Mouse (Mus musculus) ES-E14 (cell line): Measurements from ENCODE around the gene Slc39a5. TPM values are rescaled to one million over a fixed set of nuclear protein-coding genes. Genes with fewer than 3 reads are reported as not detected.

Experiments
- DNase-seq: peaks from one replicate; pipeline ENCODE4 v3.0.0-alpha.2; 2013; ENCODE audit warnings: low read depth, low spot score
- H3K27ac ChIP-seq: 2 replicates; pipeline ENCODE4 v1.5.1; 2012; ENCODE audit warnings: low read depth, mild to moderate bottlenecking, low read length, moderate library complexity, mixed read lengths; ENCODE audit not compliant: poor library complexity, insufficient read depth, severe bottlenecking
- H3K36me3 ChIP-seq: 2 replicates; pipeline ENCODE4 v1.6.1; 2012; ENCODE audit warnings: mild to moderate bottlenecking, low read length, moderate library complexity, mixed read lengths; ENCODE audit not compliant: control insufficient read depth, poor library complexity, insufficient read depth, severe bottlenecking
- H3K4me1 ChIP-seq, 2 experiments: fragments of 150-350 bp in 1 of 2; sonication (generic) in 1 of 2; 2 replicates each; pipeline ENCODE4 v1.6.1; 2012; ENCODE audit warnings: low read length in 2 of 2, mild to moderate bottlenecking in 1 of 2, mixed read lengths in 1 of 2; ENCODE audit not compliant: control insufficient read depth in 2 of 2, insufficient read depth in 2 of 2, poor library complexity in 1 of 2
- H3K4me3 ChIP-seq, 2 experiments: fragments of 150-350 bp in 1 of 2; sonication (generic) in 1 of 2; 2 replicates each; pipeline ENCODE4 v1.5.1; 2012; ENCODE audit warnings: low read length in 2 of 2, low read depth in 1 of 2, mild to moderate bottlenecking in 1 of 2, mixed read lengths in 1 of 2; ENCODE audit not compliant: insufficient read depth in 1 of 2, poor library complexity in 1 of 2, severe bottlenecking in 1 of 2
- H3K9ac ChIP-seq: 2 replicates; pipeline ENCODE4 v1.6.1; 2012; ENCODE audit warnings: low read depth, mild to moderate bottlenecking, low read length, mixed read lengths; ENCODE audit not compliant: poor library complexity, insufficient read depth, severe bottlenecking
- H3K9me3 ChIP-seq: fragments of 150-350 bp; sonication (generic); 2 replicates; pipeline ENCODE4 v1.6.1; 2012; ENCODE audit warnings: low read depth, mild to moderate bottlenecking, low read length; ENCODE audit not compliant: control insufficient read depth, insufficient read depth
- CHD2 ChIP-seq: IDR thresholded peaks from 2 replicates; pipeline ENCODE4 v1.6.1; 2014; ENCODE audit warnings: mild to moderate bottlenecking, low read depth, low read length, inconsistent platforms
- HCFC1 ChIP-seq: IDR thresholded peaks from 2 replicates; pipeline ENCODE4 v1.6.1; 2012; ENCODE audit warnings: low read length, inconsistent platforms, borderline replicate concordance; ENCODE audit not compliant: insufficient read depth
- MAFK ChIP-seq: IDR thresholded peaks from 2 replicates; pipeline ENCODE4 v1.6.1; 2014; ENCODE audit warnings: mild to moderate bottlenecking, low read depth, low read length, inconsistent platforms; ENCODE audit not compliant: insufficient read depth
- ZC3H11A ChIP-seq: IDR thresholded peaks from 2 replicates; pipeline ENCODE4 v1.6.1; 2012; ENCODE audit warnings: low read depth, mild to moderate bottlenecking, inconsistent platforms, low read length, borderline replicate concordance
- ZNF384 ChIP-seq: IDR thresholded peaks from 2 replicates; pipeline ENCODE4 v1.6.1; 2012; ENCODE audit warnings: low read depth, low read length, inconsistent platforms
- in situ Hi-C, 2 experiments: fragments of 600-800 bp; cut with MboI; formaldehyde crosslinking; loops; one replicate each; pipeline ENCODE4 v1.15.1; 2025; ENCODE audit warnings: low sequenced_read_pairs in 2 of 2, inconsistent platforms in 1 of 2; ENCODE audit not compliant: unreplicated experiment in 2 of 2
- total RNA-seq: library from RNA; depleted of rRNA; stranded (reverse); fragments of 300-350 nt; gene quantifications from 2 replicates; pipeline ENCODE4 v1.2.3, GENCODE M21; 2012

Gene Slc39a5
- total RNA-seq, 1 experiment, result 0.36 TPM

DNA sequence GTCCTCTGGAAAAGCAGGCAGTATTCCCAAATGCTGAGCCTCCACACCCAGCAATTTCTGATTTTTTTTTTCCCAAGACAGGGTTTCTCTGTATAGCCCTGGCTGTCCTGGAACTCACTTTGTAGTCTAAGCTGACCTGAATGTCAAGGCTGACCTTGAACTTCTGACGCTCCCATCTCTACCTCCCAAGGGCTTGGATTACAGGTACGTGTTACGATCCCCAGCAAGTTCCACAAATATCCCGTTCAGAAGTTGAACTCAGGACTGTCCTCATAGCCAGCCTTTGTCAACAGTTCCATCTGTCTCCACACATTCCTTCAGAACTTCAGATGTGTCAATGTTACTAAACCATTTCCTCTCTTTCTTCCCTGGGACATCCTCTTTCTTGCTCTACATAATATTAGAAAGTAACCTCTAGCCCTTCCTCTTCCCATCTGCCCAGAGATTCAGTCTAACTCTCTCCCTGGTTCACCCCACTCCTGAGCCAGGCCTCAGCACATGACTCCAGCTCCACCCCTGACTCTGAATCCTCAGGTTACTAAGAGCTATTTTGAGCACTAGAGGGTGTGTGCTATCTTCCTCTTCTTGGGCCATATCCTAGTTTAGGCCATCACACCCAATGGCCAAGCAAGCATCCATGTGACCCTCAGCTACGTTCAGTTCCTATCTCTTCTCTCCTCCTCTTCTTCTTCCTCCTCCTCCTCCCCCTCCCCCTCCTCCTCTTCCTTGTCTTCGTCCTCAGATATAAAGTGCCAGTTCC is 27.9 kb downstream of the Slc39a5 start:
- Histone ChIP-seq H3K9ac (no peak overlapping the region), H3K9me3 (no peaks in the 10 kb centered on the region), H3K27ac (no peak overlapping the region; the same call in 1 of the 2 replicates), H3K4me3 (no peak overlapping the region), H3K4me1 (peaks cover 8 to 10% of the 10 kb centered on the region in 2 experiments), H3K36me3 (no peaks in the 10 kb centered on the region)
- TF ChIP-seq CHD2 (no peak), ZNF384 (no peak), MAFK (no peak), ZC3H11A (no peak), HCFC1 (no peak)
- in situ Hi-C loops, result no loop called here
- no peak for DNase-seq

DNA sequence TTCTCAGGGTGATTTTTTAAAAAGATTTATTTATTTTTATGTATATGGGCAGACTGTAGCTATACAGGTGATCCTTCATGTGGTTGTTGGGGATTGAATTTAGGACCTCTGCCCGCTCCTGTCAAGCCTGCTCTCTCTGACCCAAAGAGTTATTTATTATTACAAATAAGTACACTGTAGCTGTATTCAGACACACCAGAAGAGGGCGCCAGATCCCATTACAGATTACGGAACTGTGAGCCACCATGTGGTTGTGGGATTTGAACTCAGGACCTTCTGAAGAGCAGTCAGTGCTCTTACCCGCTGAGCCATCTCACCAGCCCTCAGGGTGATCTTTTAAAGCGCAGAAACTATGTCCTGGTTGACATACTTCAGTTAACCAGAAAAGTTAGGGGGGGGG is 28.9 kb downstream of the Slc39a5 start:
- H3K27ac ChIP-seq, result no peak overlapping the region
- H3K4me3 ChIP-seq, result no peak overlapping the region
- in situ Hi-C loops, result no loop called here
- no peaks in the 10 kb centered on the region for H3K36me3 ChIP-seq
- peaks cover 8 to 9% of the 10 kb centered on the region in 2 experiments for H3K4me1 ChIP-seq
- no peak overlapping the region for H3K9ac ChIP-seq
- TF ChIP-seq HCFC1 (no peak), ZC3H11A (no peak), ZNF384 (no peak), CHD2 (no peak), MAFK (no peak)
- no peak for DNase-seq
- no peaks in the 10 kb centered on the region for H3K9me3 ChIP-seq

- H3K4me1 ChIP-seq, result peaks cover 8 to 9% of the 10 kb centered on the region in 2 experiments
- H3K27ac ChIP-seq, result peak overlapping the region; percentile 36
- DNase-seq, result no peak
Measured at GRCm38 (mm10) chr10:128370601-128371000, 30.4 kb downstream of the Slc39a5 start.

DNA sequence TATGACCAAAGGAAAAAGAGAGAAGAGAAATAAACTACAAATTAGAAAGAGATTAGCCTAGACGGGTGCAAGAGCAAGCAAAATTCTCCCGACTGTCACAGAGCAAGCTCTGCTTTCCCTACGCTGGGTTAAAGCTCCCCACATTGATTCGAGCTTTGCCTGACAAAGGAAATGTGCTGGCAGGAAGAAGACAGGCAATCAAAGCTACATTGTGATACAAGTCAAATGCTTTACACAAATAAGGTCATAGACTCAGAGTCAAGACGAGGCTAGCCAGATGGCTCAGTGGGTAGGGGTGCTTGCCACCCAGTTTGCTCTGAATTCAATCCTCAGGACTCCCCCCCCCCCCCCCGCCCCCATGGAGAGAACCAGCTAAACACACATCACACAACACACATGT is 31.0 kb downstream of the Slc39a5 start:
- Histone ChIP-seq H3K36me3 (peaks cover 3% of the 10 kb centered on the region; the same call in 1 of the 2 replicates), H3K27ac (peak overlapping the region; percentile 36), H3K9me3 (no peaks in the 10 kb centered on the region), H3K4me1 (peaks cover 8 to 9% of the 10 kb centered on the region in 2 experiments), H3K4me3 (peak overlapping the region in 1 of 2 experiments; percentile 95; a peak in 1 of 4 replicates), H3K9ac (no peak overlapping the region)
- in situ Hi-C loops, result no loop called here
- TF ChIP-seq ZNF384 (no peak), MAFK (no peak), ZC3H11A (no peak), HCFC1 (no peak), CHD2 (no peak)
- DNase-seq, result no peak

More at GRCm38 (mm10) chr10:128370601-128371000, 30.4 kb downstream of the Slc39a5 start:
- TF ChIP-seq MAFK, result no peak
- no peak for TF ChIP-seq ZNF384
- no peak for TF ChIP-seq ZC3H11A
- no peak for TF ChIP-seq CHD2
- no peak for TF ChIP-seq HCFC1
- in situ Hi-C loops, result no loop called here
- Histone ChIP-seq H3K9me3 (no peaks in the 10 kb centered on the region), H3K4me3 (peak overlapping the region in 1 of 2 experiments; percentile 6; a peak in 1 of 4 replicates), H3K9ac (no peak overlapping the region), H3K36me3 (no peaks in the 10 kb centered on the region)
